Mouse (Mus musculus): Measurements from ENCODE around the gene Gpatch1.

Gene Gpatch1

DNA sequence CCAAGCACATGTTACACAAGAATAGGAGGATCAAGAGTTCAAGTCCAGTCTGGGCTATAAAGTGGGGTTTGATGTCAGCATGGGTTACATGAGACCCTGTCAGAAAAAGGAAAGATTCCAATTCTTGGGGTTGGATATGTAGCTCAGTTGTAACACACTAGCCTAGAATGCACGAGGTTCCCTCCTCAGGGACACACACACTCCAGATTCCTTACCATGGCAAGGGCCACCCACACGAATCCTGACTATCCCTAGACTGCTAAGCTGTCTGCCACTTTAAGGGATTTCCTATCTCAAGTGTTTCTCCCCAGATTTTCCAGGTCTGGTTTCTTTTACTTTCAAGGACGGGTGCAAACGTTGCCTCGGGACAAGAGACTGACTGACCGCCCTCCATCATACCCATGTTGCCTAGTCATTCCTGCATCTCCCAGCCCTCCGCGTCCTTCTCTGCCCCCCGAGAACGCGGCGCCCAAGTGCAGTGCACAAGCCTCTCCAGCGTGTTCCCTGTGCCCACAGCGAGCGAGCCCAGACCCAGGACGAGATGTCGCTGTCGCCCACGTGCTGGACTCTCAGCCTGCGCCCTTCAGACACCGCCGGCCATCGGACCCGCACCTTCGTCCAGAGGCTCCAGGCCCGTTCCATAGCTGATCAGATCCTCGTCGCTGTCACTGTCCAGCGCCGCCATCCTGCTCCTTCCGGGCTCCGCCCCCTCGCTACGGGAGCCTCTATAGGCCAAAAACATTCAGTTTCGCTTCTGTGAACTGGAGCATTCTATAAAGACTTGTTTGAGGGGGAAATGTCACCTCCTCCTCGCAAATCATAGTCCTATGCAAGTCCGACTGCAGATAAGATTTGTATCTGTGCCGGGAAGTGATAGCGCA, at the start of gene Gpatch1:
Gene Gpatch1, minus strand, starts transcription at position 712 of the 881 bp plus-strand sequence.
- peak; percentile 93 to 96 for DNase-seq (ENCODE audit: low spot score in 2 of 2)

DNA sequence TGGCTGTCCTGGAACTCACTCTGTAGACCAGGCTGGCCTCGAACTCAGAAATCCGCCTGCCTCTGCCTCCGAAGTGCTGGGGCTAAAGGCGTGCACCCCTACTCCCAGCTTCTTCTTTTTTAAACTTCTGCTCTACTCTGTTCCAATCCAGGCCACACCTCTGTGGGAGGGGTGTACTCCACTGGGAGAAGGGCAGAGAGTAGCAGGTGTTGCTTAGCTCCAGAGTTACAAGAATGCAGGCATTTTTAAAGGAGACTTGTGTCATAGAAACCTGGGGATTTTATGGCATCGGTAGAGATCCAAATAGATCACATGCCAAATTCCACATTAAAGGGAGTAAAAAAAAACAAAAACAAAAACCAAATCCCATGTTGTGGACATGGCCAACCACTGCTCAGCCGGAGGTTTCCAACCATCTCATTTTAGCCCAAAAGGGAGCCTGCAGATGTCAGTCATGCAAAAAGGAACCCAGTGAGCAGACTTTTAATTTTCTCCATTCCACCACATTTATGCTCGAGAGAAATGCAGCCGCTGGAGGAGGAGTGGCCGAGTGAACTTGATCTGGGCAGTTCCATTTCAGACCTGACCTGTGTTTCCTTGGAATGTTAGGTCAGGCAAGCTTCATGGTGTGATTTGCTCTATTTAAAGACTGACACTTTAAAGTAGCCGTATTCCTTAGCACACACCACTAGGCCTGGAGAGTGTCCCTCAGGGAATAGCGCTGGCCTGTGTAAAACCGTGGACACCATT, 47.1 kb upstream of the Gpatch1 start:
- no peak for DNase-seq (ENCODE audit: low spot score in 2 of 2)

DNA sequence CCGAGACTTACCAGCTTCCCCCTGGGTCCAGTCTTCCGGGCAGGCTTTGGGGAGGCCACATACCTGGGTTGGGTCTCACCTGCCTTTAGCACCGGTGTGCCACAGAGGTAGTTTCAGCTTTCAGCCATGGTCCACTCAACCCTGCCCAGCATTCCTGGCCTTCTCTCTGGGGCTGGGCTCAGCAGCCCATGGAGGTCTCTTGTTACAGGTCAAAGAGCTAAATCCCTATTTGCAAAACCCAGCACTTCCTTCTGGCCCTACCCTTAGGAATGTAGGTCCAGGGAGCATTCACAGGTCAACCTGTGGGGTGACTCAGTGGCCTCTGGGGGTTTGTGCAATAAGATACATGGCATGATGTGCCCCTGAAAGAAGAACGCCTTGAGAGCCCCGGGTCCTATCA, 44.6 kb upstream of the Gpatch1 start:
- no peak for DNase-seq (ENCODE audit: low spot score in 2 of 2)

DNA sequence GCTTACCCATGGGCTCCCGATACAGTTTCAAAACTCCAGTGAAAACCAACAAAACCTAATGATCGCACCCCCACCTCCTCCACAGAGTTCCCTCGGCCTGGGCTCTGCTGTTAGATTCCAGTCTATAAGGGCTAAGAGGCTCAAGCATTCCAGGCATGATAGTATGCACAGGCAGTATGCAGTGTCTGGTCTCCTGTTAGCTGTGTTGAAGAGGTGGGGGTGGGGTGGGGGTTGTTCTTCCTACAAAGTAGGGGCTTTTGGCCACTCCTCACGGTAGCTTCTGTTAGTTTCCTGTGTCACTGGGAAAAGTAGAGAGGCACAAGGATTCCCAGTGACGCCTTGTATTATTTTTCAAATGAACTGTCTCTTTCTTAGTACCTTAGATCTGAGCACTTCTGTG, 44.0 kb upstream of the Gpatch1 start:
- no peak for DNase-seq (ENCODE audit: low spot score in 2 of 2)

DNA sequence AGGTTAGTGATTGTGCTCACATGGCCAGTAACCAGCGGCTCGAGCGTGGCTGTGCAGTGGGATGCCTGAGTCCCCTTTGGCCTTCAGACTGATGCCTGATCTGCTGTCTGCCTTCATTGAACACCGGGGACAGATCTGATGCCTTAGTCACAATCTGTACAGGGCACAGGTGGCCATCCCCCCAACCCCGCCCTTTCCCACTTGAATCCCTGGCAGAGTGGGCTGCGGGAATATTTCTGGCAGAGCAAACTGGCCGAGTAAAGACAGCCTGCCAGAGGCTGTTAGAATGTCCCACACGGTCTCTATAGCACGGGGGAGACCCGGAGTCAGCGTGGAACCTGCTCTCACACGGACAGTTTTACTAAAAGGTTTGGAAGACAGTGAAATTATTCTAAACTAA, 39.4 kb upstream of the Gpatch1 start:
- no peak for DNase-seq (ENCODE audit: low spot score in 2 of 2)

DNA sequence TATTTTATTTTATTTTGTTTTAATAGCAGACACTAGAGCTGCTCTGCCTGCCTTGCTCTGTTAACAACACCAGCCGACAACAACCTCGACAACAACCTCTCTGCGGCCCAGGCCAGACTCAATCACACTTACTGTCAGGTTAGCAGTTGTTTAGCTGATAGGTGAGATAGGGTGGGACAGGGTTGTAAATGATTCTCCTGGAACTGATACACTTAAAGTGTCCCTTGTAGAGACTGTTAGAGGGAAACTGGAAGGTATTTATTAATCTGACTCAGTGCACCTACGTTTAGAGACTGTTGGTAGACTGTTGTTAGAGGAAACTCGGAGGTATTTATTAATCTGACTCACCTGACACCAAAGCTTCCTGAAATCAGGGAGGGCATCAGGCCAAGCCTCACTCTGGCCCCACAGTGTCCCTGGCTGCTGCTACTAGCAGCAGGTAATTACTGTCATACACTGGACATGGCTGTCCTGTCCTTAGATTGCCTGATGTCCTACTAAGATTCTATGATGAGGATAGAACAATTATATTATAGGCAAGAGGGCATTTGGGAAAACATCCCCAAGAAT, 37.1 kb upstream of the Gpatch1 start:
- DNase-seq (ENCODE audit: low spot score in 2 of 2) = no peak

DNA sequence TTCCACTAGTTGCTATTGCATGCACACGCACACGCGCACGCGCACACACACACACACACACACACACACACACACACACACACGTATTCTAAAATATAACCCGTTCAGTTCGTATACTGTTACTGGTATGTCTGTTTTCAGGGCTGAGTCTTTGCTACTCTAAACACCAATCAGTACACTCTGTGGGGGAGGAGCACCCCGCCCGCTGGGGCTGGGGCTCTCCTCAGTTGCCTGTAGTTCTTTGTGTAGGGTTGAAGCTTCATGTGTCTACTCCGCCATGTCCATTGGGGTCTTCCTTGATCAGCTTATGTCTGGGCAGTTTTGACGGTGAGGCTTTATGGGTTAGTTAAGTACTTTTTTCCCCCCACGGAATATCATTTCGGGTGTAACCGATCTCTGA, 35.1 kb upstream of the Gpatch1 start:
- DNase-seq (ENCODE audit: low spot score in 2 of 2) = no peak

DNA sequence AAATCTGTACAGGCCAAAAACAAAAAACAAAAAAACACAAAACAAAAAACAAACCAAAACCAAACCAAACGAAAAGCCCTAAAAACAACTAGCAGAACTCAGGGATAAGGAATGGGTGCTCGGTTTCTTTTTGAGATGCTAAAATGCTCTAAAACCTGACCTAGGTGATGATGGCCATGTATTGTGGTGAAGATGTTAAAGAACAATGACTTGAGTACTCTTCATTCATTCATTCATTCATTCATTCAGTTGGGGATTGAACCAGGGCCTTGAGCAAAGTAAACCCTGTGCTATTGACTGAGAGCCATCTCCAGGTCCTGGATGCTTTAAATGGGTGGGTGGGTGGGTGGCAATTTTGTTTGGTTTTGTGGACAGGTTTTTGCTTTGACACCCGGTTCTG, 32.9 kb upstream of the Gpatch1 start:
- no peak for DNase-seq (ENCODE audit: low spot score in 2 of 2)

DNA sequence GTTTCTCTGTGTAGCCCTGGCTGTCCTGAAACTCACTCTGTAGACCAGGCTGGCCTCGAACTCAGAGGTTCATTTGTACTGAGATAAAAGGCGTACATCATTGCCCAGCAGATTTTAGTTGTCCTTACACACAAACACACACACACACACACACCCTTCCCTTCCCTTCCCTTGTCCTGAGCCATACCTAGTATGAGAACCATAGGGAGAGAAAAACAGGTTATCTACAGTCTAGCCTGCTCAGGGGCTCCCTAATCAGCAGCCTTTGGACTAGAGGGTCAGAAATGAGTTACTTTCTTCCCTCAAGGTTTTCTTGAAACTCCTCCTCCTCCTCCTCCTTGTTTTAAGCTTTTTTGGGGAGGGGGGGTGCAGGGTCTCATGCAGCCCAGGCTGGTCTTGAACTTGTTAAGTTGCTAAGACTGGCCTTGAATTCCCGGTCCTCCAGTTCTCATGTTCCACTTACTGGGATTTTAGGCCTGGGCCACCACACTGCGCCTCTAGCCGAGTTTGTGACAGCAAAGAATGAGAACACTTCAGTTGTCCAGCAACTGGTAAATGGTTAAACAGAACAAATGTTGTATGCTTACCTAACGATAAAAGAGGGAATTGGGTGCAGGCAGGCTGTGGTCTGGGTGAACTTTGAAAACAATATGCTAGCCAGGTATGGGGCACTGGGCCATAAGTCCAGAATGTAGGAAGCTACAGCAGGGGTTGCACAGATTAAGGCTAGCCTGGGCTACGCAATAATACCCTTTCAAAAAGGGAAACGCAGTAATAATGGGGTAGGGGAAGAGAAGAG, 31.8 kb upstream of the Gpatch1 start:
- DNase-seq (ENCODE audit: low spot score in 2 of 2) = no peak

DNA sequence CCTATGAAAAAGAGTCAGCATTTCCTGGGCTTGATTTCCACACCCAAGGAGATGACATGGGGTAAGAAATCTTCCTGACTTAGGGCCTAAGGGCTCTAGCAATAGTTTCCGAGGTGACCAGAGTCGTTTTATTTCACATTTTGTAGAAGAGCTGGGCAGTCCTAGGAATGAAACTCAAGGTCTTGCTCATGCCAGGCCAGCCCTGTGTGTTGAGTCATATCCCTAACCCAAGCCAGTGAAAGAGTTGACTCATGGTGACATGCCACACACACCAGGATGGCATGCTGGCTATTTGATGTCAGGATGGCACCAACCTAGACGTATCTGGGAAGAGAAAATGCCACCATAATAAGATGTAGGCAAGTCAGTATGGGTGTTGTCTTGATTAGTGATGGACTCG, 30.8 kb upstream of the Gpatch1 start:
- DNase-seq (ENCODE audit: low spot score in 2 of 2) = no peak

DNA sequence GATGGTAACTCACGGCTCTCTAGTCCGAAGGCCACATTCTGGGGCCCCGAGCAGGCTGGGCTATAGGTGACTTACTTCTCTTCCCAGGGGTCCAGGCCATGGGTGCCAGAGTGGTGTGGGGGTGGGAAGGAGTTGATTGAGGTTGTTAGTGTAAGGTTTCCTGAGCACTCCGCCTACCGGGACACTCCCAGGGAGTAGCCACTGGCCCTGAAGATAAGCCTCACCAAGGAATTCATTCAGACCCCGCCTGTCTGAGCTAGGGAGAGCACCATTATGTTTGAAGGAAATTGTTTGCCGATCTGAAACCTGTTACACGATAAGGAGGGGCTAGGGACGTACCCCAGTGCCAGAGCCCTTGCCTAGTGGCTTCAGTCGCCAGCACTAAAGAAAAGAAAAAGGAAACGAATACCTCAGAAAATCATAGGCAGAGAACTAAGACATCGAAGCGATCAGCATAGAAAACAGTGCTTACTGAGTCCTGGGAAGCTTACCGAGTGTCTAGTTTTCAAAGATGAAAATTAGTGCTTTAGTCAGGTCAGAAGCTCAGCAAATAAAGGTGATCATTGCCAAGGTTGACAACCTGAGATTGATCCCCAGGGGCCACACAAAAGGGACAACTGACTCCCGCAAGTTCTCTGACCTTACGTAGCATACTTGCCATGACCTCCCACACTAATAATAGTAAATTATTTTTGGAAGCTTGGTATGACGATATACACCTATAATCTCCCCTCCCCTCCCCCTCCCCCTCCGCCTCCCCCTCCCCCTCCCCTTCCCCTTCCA, 29.9 kb upstream of the Gpatch1 start:
- no peak for DNase-seq (ENCODE audit: low spot score in 2 of 2)

DNA sequence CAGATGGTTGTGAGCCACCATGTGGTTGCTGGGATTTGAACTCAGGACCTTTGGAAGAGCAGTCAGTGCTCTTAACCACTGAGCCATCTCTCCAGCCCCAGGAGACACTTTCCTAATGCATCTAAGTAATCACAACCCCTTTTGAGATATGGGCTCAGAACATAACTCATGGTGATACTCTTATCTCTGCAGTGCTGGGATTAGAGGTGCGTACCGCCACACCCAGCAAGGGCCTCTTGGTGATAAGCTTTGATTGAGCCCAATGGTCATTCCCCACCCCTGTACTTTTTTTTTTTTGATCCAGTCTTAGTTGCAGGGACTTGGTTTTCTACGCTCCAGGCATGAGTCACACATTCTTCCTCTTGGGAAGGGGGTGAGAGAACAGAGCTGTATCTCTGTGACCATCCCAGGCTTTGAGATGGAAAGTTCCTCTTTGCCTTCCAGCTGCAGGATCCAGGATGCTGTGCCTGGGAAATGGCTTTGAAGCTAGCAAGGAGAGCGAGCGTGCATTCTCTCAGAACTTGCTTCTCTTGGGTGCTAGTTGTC, 26.6 kb upstream of the Gpatch1 start:
- DNase-seq (ENCODE audit: low spot score in 2 of 2) = no peak

DNA sequence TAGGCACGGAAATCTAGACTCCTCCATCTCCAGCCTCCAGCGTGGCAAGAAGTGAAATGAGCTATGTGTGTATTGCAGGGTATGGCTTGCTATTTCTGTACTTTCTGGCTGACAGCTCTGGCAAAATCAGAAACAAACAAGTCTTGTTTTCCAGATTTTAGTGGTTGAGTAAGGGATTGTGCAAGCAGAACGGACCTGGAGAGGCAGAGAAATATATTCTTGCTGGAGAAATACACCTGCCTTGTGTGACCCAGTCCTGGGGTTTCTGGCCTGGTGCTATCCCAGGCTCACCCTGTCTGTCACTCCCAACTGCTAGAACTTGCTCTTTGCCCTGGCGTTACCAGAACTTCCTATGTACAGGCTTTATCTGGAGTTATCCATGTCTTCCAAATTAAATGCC, 24.3 kb upstream of the Gpatch1 start:
- DNase-seq (ENCODE audit: low spot score in 2 of 2) = no peak

DNA sequence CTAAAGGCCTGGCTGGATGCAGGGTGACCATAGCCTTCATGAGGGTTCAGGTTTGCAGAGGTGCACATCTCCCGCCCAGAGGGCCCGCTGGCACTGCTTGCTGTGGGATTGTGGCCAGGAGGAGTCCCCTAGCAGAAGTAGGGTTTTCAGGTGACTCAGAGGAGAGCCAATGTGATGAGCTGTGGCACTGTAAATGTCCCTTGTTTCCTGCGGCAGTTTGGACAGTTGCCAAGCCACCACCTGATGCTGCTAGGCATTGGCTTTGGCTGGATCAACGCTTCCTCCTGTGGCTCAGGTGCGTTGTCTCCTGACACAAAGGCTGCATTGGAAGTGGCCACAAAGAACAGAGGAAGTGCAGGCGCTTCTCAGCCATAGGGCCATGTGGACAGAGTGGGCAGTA, 23.0 kb upstream of the Gpatch1 start:
- no peak for DNase-seq (ENCODE audit: low spot score in 2 of 2)

DNA sequence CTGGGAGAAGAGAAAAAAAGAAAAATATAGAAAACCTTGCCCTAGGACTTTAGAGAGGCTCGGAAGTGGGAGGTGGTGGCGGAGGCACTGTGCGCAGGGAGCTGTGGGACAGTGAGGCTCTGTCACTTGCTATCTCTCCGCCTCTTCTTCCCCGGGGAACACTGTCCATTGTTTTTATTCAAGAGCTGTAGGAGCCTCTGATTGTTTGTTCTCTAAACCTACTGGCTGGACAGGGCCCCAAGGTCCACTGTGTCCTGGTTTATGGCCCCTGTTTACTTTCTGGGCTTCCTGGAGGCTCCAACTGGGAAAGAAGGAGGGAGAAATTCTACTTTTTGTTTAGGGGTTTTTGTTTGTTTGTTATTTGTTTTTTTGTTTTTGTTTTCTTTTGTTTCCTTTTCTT, 22.0 kb upstream of the Gpatch1 start:
- DNase-seq (ENCODE audit: low spot score in 2 of 2) = no peak

DNA sequence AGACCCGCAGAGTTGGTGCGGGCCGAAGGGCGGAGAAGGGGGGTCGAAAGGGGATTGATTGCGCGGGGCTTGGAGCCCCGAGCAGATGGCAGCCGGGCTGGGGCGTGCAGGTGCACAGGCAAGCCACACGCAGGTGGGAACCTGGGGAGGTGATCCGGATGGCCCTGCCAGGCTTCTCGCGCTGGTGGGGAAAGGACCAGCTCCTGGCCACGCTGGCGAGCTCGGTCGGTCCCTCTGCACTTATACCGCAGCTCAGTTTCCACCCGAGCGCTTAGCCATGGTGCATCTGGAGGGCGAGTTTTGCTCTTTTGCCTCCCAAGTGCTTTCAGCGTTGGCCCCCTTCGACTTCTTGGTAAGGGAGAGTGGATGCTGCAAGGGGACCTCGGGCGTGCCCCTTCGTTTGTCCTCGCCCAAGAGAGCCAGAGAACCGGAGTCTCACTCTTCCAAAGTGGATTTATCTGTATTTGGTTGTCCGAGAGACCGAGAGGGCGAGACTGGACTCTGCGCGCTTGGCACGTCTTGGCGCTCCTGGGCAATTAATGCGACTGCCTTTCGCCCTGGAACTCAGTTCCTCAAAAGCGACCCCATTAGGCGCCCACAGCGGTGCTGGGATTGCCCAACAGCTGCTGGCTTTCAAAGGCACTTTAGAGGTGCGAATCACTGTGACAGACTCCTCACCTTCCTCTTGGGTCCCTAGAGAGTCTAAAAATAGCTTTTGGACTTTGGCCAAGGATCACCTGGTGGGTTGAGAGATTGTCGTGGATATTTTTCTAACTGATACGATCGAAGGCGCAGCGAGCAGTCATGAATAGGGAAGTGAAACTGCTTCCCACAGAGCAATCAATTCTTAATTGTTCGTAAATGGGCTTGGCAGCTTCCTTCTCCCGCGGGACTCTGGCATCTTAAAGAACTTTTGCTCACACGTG, 16.6 kb upstream of the Gpatch1 start:
- peak in 1 of 2 experiments; percentile 16 for DNase-seq (ENCODE audit: low spot score in 2 of 2)

DNA sequence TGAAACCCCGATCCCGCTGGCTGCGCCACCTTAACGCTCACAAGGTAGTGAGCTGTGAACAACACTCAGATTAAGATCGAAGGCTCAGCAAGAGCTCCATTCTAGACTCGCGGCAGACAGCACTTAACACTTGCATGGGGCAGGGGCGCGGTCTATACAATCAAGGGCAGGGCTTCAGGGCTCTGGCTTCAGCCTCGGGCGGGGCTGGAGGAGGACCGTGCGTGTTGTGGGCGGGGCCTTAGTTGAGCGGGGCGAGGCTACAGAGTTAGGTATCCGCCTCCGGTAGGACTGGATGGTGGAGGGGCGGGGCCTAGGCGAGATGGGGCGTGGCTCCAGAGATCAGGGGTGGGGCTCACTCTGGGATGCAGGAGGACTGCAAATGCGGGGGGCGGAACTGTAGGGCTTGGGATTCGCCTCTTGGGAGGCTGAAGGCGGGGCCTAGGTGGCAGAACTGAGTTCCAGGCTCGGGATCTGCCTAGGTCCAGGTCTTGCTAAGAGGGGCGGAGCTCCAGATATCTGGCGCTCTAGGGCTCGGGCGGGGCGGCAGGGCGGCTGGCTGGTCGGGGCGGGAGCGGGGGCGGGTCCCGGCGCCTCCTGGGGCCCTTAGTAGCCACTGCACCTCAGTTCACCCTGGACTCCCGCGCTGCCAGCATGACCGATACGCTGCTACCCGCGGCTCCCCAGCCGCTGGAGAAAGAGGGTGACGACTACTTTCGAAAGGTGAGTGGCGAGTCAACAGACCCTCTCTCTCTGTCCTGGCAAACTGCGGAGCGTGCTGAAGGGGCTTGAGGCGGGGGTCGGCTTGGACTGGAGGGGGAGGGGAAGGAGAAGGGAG, 15.7 kb upstream of the Gpatch1 start, which contains the start of gene Rhpn2:
Gene Rhpn2, plus strand, starts transcription at position 479 of the 835 bp plus-strand sequence.
- peak; percentile 98 for DNase-seq (ENCODE audit: low spot score in 2 of 2)

DNA sequence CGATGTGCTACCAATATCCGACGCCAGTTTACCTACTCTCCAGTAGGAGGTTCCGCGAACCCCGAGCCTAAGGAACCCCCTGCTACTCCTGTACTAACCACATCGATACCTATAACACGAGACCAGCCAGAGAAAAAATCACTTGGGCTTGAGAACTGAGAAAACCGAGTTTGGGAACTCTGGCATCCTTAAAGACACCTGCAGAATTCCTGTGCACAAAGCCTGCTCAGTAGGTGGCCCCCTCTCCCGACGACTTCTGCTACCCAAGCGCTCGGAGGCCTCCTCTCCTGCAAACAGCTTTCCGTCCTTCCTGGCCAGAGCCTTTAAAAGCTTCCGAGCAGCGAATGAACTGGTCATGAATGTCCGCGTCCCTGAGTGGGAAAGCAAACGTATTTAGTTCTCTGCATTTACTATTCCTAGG, 15.0 kb upstream of the Gpatch1 start:
- no peak for DNase-seq (ENCODE audit: low spot score in 2 of 2)

DNA sequence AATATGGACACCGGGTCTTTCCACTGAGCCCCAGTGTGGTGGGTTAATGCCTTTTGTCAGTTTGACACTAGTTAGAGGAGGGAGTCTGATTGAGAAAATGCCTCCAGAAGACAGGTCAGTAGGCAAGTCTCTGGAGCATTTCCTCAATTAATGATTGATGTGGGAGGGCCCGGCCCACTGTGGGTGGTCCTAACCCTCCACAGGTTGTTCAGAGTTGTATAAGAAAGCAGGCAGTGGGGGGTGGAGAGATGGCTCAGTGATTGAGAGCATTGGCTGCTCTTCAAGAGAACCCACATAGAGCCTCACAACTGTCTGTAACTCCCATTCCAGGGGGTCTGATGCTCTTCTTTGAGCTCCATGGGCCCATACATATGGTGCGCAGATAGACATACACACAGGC, 13.3 kb upstream of the Gpatch1 start:
- no peak for DNase-seq (ENCODE audit: low spot score in 2 of 2)
